Comparison of ENCODE assay signal across 35 mouse cellular contexts in the genomic region with DNA sequence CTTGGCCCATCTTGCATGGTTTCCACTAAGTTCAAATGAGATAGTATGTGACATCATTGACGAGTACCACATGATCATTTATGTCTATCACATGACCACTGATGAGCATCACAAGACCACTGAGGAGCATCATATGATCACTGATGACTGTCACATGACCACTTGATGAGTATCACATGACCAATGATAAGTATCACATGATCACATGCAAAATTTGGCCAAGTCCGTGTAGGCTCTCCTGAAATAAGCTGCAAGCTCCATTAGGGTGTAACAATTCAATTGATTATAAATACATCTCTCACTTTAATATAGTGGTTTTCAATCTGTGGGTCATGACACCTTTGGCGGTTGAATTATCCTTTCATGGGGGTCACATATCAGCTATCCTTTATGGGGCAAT.
"Had no signal": no experiment of that assay in that cellular context is flagged by ENCODE, and none has a peak within 500 bp of the region (broad histone marks: within the 10 kb centered on the region; RNA-seq: fewer than 3 reads in every experiment).

No protein-coding gene starts in this region.

- H3K27me3 ChIP-seq: hindbrain, embryonic 12.5 days; hindbrain, embryonic 13.5 days; hindbrain, embryonic 15.5 days; intestine, embryonic 15.5 days; kidney, embryonic 15.5 days had no signal

- DNase-seq: heart, postnatal 10 days; heart, postnatal 14 days; heart, postnatal 36 days; heart, postnatal 4 days; kidney, adult 11 months; kidney, adult 18-20 months; kidney, adult 2 months; kidney, adult 8-10 months; kidney, adult 9 months; kidney, postnatal 10 days; kidney, postnatal 14 days; kidney, postnatal 25 days; kidney, postnatal 36 days; kidney, postnatal 4 days; layer of hippocampus, adult 9-11 months; layer of hippocampus, postnatal 36 days had no signal

- H3K4me3 ChIP-seq: heart, embryonic 12.5 days; heart, embryonic 13.5 days; heart, embryonic 15.5 days; hindbrain, embryonic 10.5 days; hindbrain, embryonic 12.5 days; hindbrain, embryonic 13.5 days; hindbrain, embryonic 15.5 days; intestine, embryonic 15.5 days; kidney, embryonic 15.5 days; layer of hippocampus, adult 2 months; left cerebral cortex, adult 2 months had no signal

- H3K9ac ChIP-seq: heart, embryonic 12.5 days; heart, embryonic 13.5 days; heart, embryonic 15.5 days; hindbrain, embryonic 12.5 days; hindbrain, embryonic 13.5 days; hindbrain, embryonic 14.5 days; hindbrain, embryonic 15.5 days; intestine, embryonic 15.5 days; kidney, embryonic 15.5 days had no signal

- H3K4me2 ChIP-seq: heart, embryonic 11.5 days; heart, embryonic 12.5 days; heart, embryonic 13.5 days; heart, embryonic 15.5 days; hindbrain, embryonic 12.5 days; hindbrain, embryonic 13.5 days; hindbrain, embryonic 14.5 days; hindbrain, embryonic 15.5 days; intestine, embryonic 15.5 days; kidney, embryonic 15.5 days had no signal

- H3K4me1 ChIP-seq: heart, embryonic 12.5 days; heart, embryonic 13.5 days; heart, embryonic 15.5 days; hindbrain, embryonic 10.5 days; hindbrain, embryonic 12.5 days; hindbrain, embryonic 13.5 days; hindbrain, embryonic 15.5 days; intestine, embryonic 15.5 days; kidney, embryonic 15.5 days had no signal

- H3K36me3 ChIP-seq: heart, embryonic 12.5 days; heart, embryonic 13.5 days; heart, embryonic 15.5 days; hindbrain, embryonic 10.5 days; hindbrain, embryonic 12.5 days; hindbrain, embryonic 13.5 days; hindbrain, embryonic 15.5 days; intestine, embryonic 15.5 days; kidney, embryonic 15.5 days had no signal

- H3K9me3 ChIP-seq: heart, embryonic 12.5 days; heart, embryonic 13.5 days; heart, embryonic 15.5 days; hindbrain, embryonic 10.5 days; hindbrain, embryonic 12.5 days; hindbrain, embryonic 13.5 days; hindbrain, embryonic 15.5 days; intestine, embryonic 15.5 days; kidney, embryonic 15.5 days had no signal

- ATAC-seq: hindbrain, embryonic 16.5 days; hindbrain, postnatal 0 days; inflammation-experienced regulatory T-cells, adult 6 months; intestine, embryonic 15.5 days; intestine, embryonic 16.5 days; intestine, postnatal 0 days had no signal

- H3K27ac ChIP-seq: heart, embryonic 13.5 days; heart, embryonic 15.5 days; hindbrain, embryonic 10.5 days; hindbrain, embryonic 12.5 days; hindbrain, embryonic 13.5 days; hindbrain, embryonic 14.5 days; hindbrain, embryonic 15.5 days; hindbrain, postnatal 0 days; intestine, embryonic 15.5 days; kidney, embryonic 15.5 days; kidney, postnatal 0 days; layer of hippocampus, adult 2 months; left cerebral cortex, adult 2 months had no signal
